Comparison of ENCODE assay signal across 11 mouse cellular contexts in genomic region chrX:140522071-140522765, GRCm38 (mm10).
DNase-seq lines count a peak whose midpoint lies in the region; ATAC-seq and TF ChIP-seq lines count a peak whose summit lies in the region.
"Had no signal": no experiment of that assay in that cellular context is flagged by ENCODE, and none has a peak within 500 bp of the region (broad histone marks: within the 10 kb centered on the region; RNA-seq: fewer than 3 reads in every experiment).

No protein-coding gene starts in this region.

- H3K27me3 ChIP-seq in lung, embryonic 16.5 days (ENCODE audit: control insufficient read depth, insufficient read depth, low read depth, low read length), result no peaks in the 10 kb centered on the region; the same call in 1 of the 2 replicates
- H3K27me3 ChIP-seq in embryonic facial prominence, embryonic 10.5 days (replicated peaks; ENCODE audit: low read depth, poor library complexity, severe bottlenecking), result peaks cover 96% of the 10 kb centered on the region
- H3K27me3 ChIP-seq in myocyte (ENCODE audit: control insufficient read depth, insufficient read depth, insufficient read length), result no peaks in the 10 kb centered on the region

- H3K36me3 ChIP-seq in lung, embryonic 16.5 days (ENCODE audit: control insufficient read depth, insufficient read depth, low read length), result no peaks in the 10 kb centered on the region
- H3K36me3 ChIP-seq in embryonic facial prominence, embryonic 10.5 days (replicated peaks), result no peaks in the 10 kb centered on the region
- no peaks in the 10 kb centered on the region for H3K36me3 ChIP-seq in myocyte (ENCODE audit: control insufficient read depth, insufficient read depth)
- H3K36me3 ChIP-seq: hindbrain, embryonic 10.5 days had no signal

- peak overlapping the region; percentile 31 for H3K27ac ChIP-seq in lung, embryonic 16.5 days (ENCODE audit: low read length)
- peak overlapping the region; percentile 63 for H3K27ac ChIP-seq in embryonic facial prominence, embryonic 10.5 days (replicated peaks)
- H3K27ac ChIP-seq: hindbrain, embryonic 10.5 days had no signal

- no peaks in the 10 kb centered on the region for H3K79me2 ChIP-seq in myocyte (ENCODE audit: control insufficient read depth, insufficient read depth)

- no peak overlapping the region for H3K9ac ChIP-seq in lung, embryonic 16.5 days (ENCODE audit: low read length)

- WGBS in lung, embryonic 16.5 days, result 50% methylated on average over 14 of the region's 14 CpGs
- 59% methylated on average over 14 of the region's 14 CpGs for WGBS in embryonic facial prominence, embryonic 10.5 days

- no peak for TF ChIP-seq POLR2A in myocyte (IDR thresholded peaks at IDR 0.05; ENCODE audit: insufficient read length, low read depth)

- no peak for ATAC-seq in lung, embryonic 16.5 days (ENCODE audit: low read depth)

- H3K4me1 ChIP-seq in lung, embryonic 16.5 days (replicated peaks; ENCODE audit: control insufficient read depth, insufficient read depth, low read length), result peaks cover 11% of the 10 kb centered on the region; the same call in 1 of the 2 replicates
- peaks cover 22% of the 10 kb centered on the region; the same call in 1 of the 2 replicates for H3K4me1 ChIP-seq in embryonic facial prominence, embryonic 10.5 days

- no peak overlapping the region for H3K4me3 ChIP-seq in lung, embryonic 16.5 days (ENCODE audit: low read length)
- H3K4me3 ChIP-seq in embryonic facial prominence, embryonic 10.5 days, result no peak overlapping the region
- no peak overlapping the region for H3K4me3 ChIP-seq in myocyte
- H3K4me3 ChIP-seq: hindbrain, embryonic 10.5 days had no signal

- DNase-seq in lung, postnatal 36 days, result no peak
- no peak for DNase-seq in embryonic facial prominence, embryonic 10.5 days (ENCODE audit: low spot score)
- DNase-seq in kidney, adult 9 months, result peak; percentile 81
- DNase-seq in embryo, embryonic 10.5 days (ENCODE audit: low spot score), result no peak
- no peak for DNase-seq in frontal cortex, adult 2 months (ENCODE audit: extremely low spot score in 1 of 2, low spot score in 1 of 2)
- DNase-seq: cerebellum, postnatal 25 days; spleen, adult 18-20 months; thymus, postnatal 25 days had no signal

- H3K9me3 ChIP-seq in lung, embryonic 16.5 days (ENCODE audit: control insufficient read depth, low read length), result no peaks in the 10 kb centered on the region
- no peaks in the 10 kb centered on the region for H3K9me3 ChIP-seq in embryonic facial prominence, embryonic 10.5 days
- H3K9me3 ChIP-seq: hindbrain, embryonic 10.5 days had no signal

- no peak overlapping the region for H3ac ChIP-seq in myocyte (ENCODE audit: control insufficient read depth, insufficient read length)

- no peak overlapping the region for H3K4me2 ChIP-seq in lung, embryonic 16.5 days (ENCODE audit: low read depth, low read length)
- peak overlapping the region; percentile 82 for H3K4me2 ChIP-seq in myocyte (ENCODE audit: low read depth)

TF ChIP-seq in myocyte, 11 proteins besides CTCF, POLR2A, EP300 and RAD21:
- TF ChIP-seq MAX (IDR thresholded peaks at IDR 0.05; ENCODE audit: low read depth) (no peak), MYOG (IDR thresholded peaks at IDR 0.05; ENCODE audit: control insufficient read depth in 1 of 3, insufficient read depth in 1 of 3, insufficient read length in 2 of 3, low read depth in 2 of 3) (peak; percentile 50 to 82 (median 59)), TCF12 (IDR thresholded peaks at IDR 0.05; ENCODE audit: insufficient read depth, poor library complexity, severe bottlenecking) (peak; percentile 37), MYOD1 (IDR thresholded peaks at IDR 0.05; ENCODE audit: control insufficient read depth in 1 of 3, insufficient read length in 2 of 3, low read depth in 2 of 3) (peak; percentile 24 to 93 (median 89))
TF ChIP-seq in myocyte: peak in this region for 3.
